Mouse (Mus musculus) G1E (cell line): ENCODE results near the gene Pde4a.

Source experiments
- CTCF ChIP-seq: IDR thresholded peaks from 2 replicates; pipeline ENCODE4 v1.5.1; 2012; ENCODE audit warnings: low read depth, low read length, inconsistent platforms, mixed read lengths
- GATA1 ChIP-seq: IDR thresholded peaks from 2 replicates; pipeline ENCODE4 v1.6.1; 2012; ENCODE audit warnings: borderline replicate concordance, low read length, inconsistent platforms, mixed read lengths
- GATA2 ChIP-seq: IDR thresholded peaks from 2 replicates; pipeline ENCODE4 v1.6.1; 2012; ENCODE audit warnings: low read depth, low read length, inconsistent platforms, borderline replicate concordance
- TAL1 ChIP-seq: conservative IDR thresholded peaks from 2 replicates; pipeline ENCODE4 v1.6.1; 2012; ENCODE audit warnings: low read depth, low read length, inconsistent platforms, mixed read lengths

- TF ChIP-seq CTCF (peak; percentile 93), GATA1 (no peak), TAL1 (no peak), GATA2 (no peak)
These were observed 75.8 kb downstream of the Pde4a start for GRCm38 (mm10) chr9:21241343-21241742.
